Mouse (Mus musculus) CD4-positive, CD25-positive, alpha-beta regulatory T cell, adult 4 months (primary cell): ENCODE measurements around the gene Fktn. TPM values are rescaled to one million over a fixed set of nuclear protein-coding genes. Genes with fewer than 3 reads are reported as not detected.

ENCODE experiments used
- polyA plus RNA-seq, 2 experiments: library from polyadenylated mRNA; unstranded; fragments of 100-300 nt; shearing (Covaris generic); gene quantifications; one replicate each; pipeline ENCODE4 v1.2.1; 2017

The Fktn gene
- polyA plus RNA-seq, 2 experiments from 2014 or later, result 4.8 to 6.2 TPM

Other genes starting within 250 kb of the Fktn start
- gene Fsd1l, start 82.5 kb upstream of the Fktn start, polyA plus RNA-seq, result 1 to 10 TPM; 2.8 to 5.0 TPM
- gene Tal2, start 65.7 kb downstream of the Fktn start, polyA plus RNA-seq, result not detected
- 10 to 100 TPM; 15.0 to 17.3 TPM for gene Tmem38b, start 112.0 kb downstream of the Fktn start, polyA plus RNA-seq